Mouse (Mus musculus) limb, embryonic 10.5 days (tissue): ENCODE results near the gene Ptx4. TPM values are rescaled to one million over a fixed set of nuclear protein-coding genes. Genes with fewer than 3 reads are reported as not detected.

Source experiments
- DNase-seq: peaks from one replicate; pipeline ENCODE4 v3.0.0-alpha.2; 2017; ENCODE audit warnings: low spot score
- H3K27ac ChIP-seq: fragments of 300-500 bp; sonication (generic); 2 replicates; pipeline ENCODE4 v1.5.1; 2016; ENCODE audit warnings: mild to moderate bottlenecking
- H3K27me3 ChIP-seq: fragments of 300-500 bp; sonication (generic); 2 replicates; pipeline ENCODE4 v1.6.1; 2016; ENCODE audit warnings: low read depth, mild to moderate bottlenecking; ENCODE audit not compliant: poor library complexity, severe bottlenecking
- H3K36me3 ChIP-seq: fragments of 300-500 bp; sonication (generic); 2 replicates; pipeline ENCODE4 v1.6.1; 2016; ENCODE audit warnings: mild to moderate bottlenecking, moderate library complexity
- H3K4me1 ChIP-seq: fragments of 300-500 bp; sonication (generic); 2 replicates; pipeline ENCODE4 v1.6.1; 2016
- H3K4me3 ChIP-seq: fragments of 300-500 bp; sonication (generic); 2 replicates; pipeline ENCODE4 v1.5.1; 2016; ENCODE audit warnings: mild to moderate bottlenecking, moderate library complexity
- H3K9me3 ChIP-seq: fragments of 300-500 bp; sonication (generic); replicated peaks from 2 replicates; pipeline ENCODE4 v1.6.1; 2016; ENCODE audit warnings: mild to moderate bottlenecking
- WGBS: fragments of 180-500 bp; shearing (Covaris S2); methylation state at CpG from one replicate; pipeline ENCODE4 v1.1.7; 2016; 5-methylcytosine and 5-hydroxymethylcytosine counted together
- polyA plus RNA-seq: library from polyadenylated mRNA; unstranded; fragments of >200 nt; fragmentation: Nextera tagmentation; extraction: Ambion mirVana; gene quantifications from 2 replicates; pipeline ENCODE4 v1.2.1, GENCODE M21; 2016

Gene Ptx4
- polyA plus RNA-seq, 1 experiment from 2014 or later, result 0.23 TPM

DNA sequence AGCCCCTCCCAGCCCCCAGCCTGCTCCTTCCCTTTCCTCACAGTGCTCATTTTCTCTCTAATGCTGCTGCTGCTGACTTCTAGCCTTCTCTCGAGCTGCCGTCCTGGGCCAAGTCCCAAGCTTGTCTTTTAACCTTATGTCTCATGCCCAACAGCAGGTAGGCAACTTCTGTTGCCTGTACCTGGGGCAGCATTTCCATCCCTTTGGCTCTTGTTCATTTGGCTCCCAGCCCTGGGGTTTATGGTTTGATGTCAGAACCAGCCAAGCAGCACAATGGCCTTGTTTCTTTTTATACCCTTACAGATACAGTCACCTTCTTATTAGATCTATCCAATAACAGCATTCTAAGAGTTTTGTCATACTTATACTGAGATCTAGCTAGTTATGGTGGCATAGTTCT lies 24.3 kb upstream of the Ptx4 start:
- 98% methylated on average over 2 of the region's 2 CpGs for WGBS
- H3K36me3 ChIP-seq, result peaks cover 75% of the 10 kb centered on the region
- H3K9me3 ChIP-seq, result no peaks in the 10 kb centered on the region
- H3K27ac ChIP-seq, result no peak overlapping the region
- no peaks in the 10 kb centered on the region for H3K4me1 ChIP-seq
- no peak overlapping the region for H3K4me3 ChIP-seq
- no peaks in the 10 kb centered on the region for H3K27me3 ChIP-seq
- no peak for DNase-seq

DNA sequence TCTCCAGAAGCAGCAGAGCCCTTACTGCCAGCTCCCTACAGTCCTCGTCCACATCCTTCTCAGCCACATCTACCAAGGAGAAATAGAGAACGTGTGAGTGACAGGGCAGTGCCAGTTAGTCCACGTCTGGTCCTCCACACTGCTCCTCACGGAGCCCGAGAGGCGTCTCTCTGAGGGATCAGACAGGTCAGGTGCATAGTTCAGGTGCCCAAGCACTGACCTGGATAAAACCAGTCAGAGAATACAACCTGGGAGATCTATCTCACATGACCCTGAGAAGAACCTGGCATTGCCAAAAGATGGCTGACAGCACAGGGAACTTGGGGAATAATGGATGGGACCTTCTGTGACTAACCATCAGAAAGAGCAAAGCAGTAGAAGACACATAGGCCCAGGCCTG lies 20.5 kb upstream of the Ptx4 start:
- Histone ChIP-seq H3K9me3 (no peaks in the 10 kb centered on the region), H3K4me3 (no peak overlapping the region), H3K27ac (no peak overlapping the region), H3K36me3 (peaks cover 84% of the 10 kb centered on the region), H3K27me3 (no peaks in the 10 kb centered on the region), H3K4me1 (no peaks in the 10 kb centered on the region)
- 94% methylated on average over 6 of the region's 6 CpGs for WGBS
- DNase-seq, result no peak

DNA sequence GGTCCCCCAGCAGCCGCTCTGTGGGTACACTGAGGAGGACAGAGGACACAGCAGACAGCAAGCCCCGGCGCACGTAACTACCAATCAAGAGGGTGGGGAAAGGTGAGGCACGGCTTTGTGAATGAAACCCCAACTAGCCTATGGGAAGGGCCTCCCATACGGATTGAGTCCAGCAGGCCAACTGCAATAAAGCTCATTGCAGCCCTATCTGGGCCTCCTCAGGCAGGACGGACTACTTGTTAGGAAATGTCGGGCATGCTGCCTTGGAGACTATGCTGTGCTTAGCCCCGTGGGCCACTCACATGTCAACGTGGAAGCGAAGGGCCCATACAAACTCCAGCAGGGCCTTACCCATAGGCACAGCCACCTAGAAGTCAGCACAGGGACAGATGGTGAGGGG lies 19.2 kb upstream of the Ptx4 start:
- H3K27ac ChIP-seq, result no peak overlapping the region
- H3K4me3 ChIP-seq, result no peak overlapping the region
- WGBS, result 94% methylated on average over 11 of the region's 11 CpGs
- no peak for DNase-seq
- H3K9me3 ChIP-seq, result no peaks in the 10 kb centered on the region
- peaks cover 94% of the 10 kb centered on the region for H3K36me3 ChIP-seq
- no peaks in the 10 kb centered on the region for H3K27me3 ChIP-seq
- no peaks in the 10 kb centered on the region for H3K4me1 ChIP-seq

DNA sequence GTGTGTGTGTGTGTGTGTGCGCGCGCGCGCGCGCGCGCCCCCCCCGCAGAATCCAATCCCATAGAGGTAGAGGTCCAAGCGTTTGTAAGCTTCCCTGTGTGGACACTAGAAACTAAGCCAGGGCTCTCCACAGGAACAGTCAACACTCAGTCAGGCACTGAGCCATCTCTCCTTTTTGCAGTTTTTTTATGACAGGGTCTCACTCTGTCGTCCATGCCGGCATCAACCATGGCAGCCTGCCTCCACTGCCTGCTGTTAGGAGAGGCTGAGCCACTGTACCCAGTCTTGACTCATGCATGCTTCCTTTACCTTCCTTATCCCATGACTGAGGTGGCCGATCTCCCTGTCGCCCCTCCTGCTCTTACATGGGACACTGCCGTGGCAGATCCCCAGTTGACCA lies 12.8 kb upstream of the Ptx4 start:
- no peaks in the 10 kb centered on the region for H3K9me3 ChIP-seq
- no peaks in the 10 kb centered on the region for H3K27me3 ChIP-seq
- H3K27ac ChIP-seq, result no peak overlapping the region
- no peaks in the 10 kb centered on the region; the same call in 1 of the 2 replicates for H3K4me1 ChIP-seq
- H3K4me3 ChIP-seq, result no peak overlapping the region
- H3K36me3 ChIP-seq, result peaks cover 100% of the 10 kb centered on the region
- no peak for DNase-seq
- 95% methylated on average over 7 of the region's 16 CpGs for WGBS

DNA sequence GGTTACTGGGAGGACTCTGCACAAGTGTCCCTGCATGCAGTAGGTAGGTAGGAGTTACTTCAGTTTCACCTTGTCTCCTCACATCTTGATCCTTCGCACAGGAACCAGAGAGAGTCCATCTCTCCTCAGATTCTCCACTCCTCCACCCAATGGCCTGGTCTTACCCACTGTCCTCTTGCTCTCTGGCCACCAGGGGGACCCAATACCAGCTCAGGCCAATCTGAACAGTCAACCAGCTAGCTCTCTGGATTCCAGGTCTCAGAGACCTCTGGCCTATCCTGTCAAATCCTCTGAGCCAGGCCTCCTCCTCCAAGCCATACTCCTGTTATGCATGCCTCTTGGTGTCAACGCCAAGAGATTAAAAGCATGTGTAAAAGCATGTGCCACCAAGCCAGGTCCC lies 11.0 kb upstream of the Ptx4 start:
- DNase-seq, result peak; percentile 46
- H3K9me3 ChIP-seq, result no peaks in the 10 kb centered on the region

DNA sequence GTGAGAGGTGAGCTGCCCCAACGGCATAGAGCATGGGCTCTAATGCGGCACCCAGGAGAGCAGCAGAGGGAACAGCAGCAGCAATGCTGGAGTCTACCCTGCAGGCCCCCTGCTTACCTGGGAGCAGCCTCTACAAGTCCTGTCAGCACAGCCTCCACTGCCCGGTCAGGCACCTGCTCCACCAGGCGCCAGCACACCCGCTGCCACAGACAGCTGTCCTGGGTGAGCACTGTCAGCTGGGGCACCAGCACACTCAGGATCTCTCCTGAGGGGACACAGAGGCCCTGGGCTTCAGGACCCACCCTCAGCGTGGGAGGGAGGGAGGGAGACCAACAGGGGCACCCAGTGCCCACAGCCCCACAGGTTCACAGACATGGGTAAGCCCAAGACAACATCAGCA lies 10.0 kb upstream of the Ptx4 start:
- no peak for DNase-seq
- Histone ChIP-seq H3K27me3 (no peaks in the 10 kb centered on the region), H3K36me3 (peaks cover 88% of the 10 kb centered on the region), H3K4me1 (peaks cover 9% of the 10 kb centered on the region), H3K27ac (no peak overlapping the region), H3K4me3 (no peak overlapping the region), H3K9me3 (no peaks in the 10 kb centered on the region)
- 93% methylated on average over 6 of the region's 6 CpGs for WGBS

More for the DNA sequence above, 11.0 kb upstream of the Ptx4 start:
- peaks cover 1% of the 10 kb centered on the region for H3K4me1 ChIP-seq
- H3K4me3 ChIP-seq, result no peak overlapping the region
- WGBS, result 80% methylated on average over 2 of the region's 2 CpGs
- H3K27ac ChIP-seq, result no peak overlapping the region
- H3K27me3 ChIP-seq, result no peaks in the 10 kb centered on the region
- peaks cover 98% of the 10 kb centered on the region for H3K36me3 ChIP-seq

DNA sequence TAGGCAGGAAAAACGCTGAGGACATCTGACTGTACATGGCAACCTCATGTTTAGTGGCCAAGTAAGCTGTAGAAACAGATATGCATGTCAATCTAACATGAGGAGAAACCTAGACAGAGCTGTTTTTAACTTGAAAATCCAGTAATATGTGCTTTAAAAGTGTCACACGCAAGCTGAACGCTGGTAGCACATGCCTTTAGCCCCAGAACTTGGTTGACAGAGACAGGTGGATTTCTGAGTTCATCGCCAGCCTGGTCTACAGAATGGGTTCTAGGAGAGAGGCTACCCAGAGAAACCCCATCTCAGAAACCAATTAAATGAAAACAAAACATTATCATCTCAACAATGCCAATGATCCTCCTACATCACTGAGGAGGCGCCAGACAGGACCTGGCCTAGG lies 9.3 kb upstream of the Ptx4 start:
- peaks cover 13% of the 10 kb centered on the region for H3K4me1 ChIP-seq
- H3K4me3 ChIP-seq, result no peak overlapping the region
- H3K27me3 ChIP-seq, result no peaks in the 10 kb centered on the region
- H3K9me3 ChIP-seq, result no peaks in the 10 kb centered on the region
- H3K36me3 ChIP-seq, result peaks cover 81% of the 10 kb centered on the region
- no peak overlapping the region for H3K27ac ChIP-seq
- 95% methylated on average over 5 of the region's 5 CpGs for WGBS
- no peak for DNase-seq

DNA sequence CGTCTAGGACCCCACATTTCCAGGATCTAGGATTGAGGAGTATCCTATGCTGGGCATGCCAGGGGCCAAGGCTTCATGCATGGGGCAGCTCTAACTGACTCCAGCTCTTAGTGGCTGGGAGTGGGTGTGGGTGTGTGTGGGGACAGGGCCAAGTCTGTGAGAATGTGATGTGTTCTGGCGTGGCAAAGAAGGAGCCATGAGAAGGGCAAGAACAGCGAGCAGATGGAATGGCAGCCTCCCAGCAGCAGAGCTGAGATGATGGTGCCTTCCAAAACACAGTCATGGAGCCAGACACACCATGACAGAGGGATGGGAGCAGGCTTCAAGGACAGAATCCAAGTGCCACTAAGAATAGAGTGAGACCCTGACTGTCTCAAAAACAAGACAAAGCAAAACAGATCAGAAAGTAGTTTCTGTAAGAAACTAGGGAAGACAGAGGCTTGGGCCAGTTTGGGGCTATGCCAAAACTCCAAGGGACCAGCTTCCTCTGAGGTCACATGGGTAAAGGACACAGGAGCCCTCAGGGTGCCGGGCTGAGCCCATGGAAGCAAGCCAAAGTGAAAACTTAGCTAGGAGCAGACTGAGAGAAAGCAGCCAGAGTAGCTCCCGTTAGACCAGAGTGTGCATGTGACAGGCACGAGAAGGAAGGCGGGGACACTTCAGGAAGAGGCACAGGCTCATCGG lies 8.7 kb upstream of the Ptx4 start:
- H3K27ac ChIP-seq, result no peak overlapping the region
- peaks cover 75% of the 10 kb centered on the region for H3K36me3 ChIP-seq
- peaks cover 16% of the 10 kb centered on the region for H3K4me1 ChIP-seq
- H3K4me3 ChIP-seq, result no peak overlapping the region
- 87% methylated on average over 8 of the region's 8 CpGs for WGBS
- no peaks in the 10 kb centered on the region for H3K9me3 ChIP-seq
- no peaks in the 10 kb centered on the region for H3K27me3 ChIP-seq
- no peak for DNase-seq

DNA sequence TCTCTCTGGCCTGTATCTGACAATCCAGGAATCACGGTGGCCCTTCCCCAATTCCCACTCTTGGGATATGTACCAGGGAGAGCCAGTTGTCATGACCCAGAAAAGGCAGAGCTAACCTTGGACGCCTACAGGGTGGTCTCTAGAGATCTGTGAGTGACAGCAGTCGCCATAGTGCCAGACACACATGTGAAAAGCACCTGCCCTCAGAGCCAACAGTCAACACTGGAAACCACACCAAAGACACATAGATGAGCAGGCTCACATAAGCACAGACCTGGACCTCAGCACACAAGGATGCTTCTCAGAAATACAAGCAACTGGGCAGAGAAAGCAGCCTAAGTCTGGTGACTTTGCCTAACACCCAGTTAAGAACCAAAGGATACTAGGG lies 8.1 kb upstream of the Ptx4 start:
- Histone ChIP-seq H3K9me3 (no peaks in the 10 kb centered on the region), H3K27me3 (no peaks in the 10 kb centered on the region), H3K4me3 (no peak overlapping the region), H3K36me3 (peaks cover 69% of the 10 kb centered on the region), H3K27ac (no peak overlapping the region), H3K4me1 (peaks cover 16% of the 10 kb centered on the region)
- DNase-seq, result no peak
- 89% methylated on average over 3 of the region's 3 CpGs for WGBS

DNA sequence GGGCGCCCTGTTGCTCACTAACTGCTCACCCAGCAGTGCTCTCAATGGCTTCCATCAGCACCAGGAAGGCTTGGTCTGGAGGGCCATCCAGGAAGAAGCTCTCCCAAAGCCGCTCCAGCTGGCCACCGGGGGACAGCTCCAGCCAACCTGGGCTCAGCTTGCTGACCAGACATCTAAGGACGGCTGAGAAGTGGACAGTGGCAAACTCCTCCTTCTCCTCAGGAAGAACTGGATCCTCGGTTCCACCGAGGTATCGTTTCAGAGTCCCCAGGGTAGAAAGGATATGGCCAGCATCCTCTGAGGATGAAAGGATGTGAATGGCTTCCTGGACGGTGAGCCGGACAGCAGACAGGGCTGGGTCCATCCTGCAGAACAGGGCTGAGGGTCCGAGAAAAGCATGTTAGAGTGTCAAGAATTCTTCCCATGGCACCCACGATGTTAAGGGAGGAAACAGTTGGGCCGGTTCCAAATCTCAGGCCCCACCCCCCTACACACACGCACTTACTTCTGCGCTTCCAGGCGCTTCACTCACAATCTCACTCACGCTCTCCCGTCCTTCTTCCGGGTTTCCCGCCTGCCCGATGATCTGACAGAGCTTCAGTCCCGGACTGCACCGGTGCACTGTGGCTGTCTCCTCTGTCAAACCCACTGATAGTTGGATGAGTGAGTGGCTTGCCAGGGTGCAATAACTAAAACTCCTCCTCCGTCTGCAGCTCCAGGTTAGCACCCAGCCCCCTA lies 5.5 kb upstream of the Ptx4 start:
- Histone ChIP-seq H3K27ac (peak overlapping the region; percentile 94), H3K27me3 (no peaks in the 10 kb centered on the region), H3K36me3 (peaks cover 43% of the 10 kb centered on the region), H3K4me3 (peak overlapping the region; percentile 66), H3K9me3 (no peaks in the 10 kb centered on the region), H3K4me1 (peaks cover 16% of the 10 kb centered on the region)
- WGBS, result 10% methylated on average over 23 of the region's 23 CpGs
- DNase-seq, result peak; percentile 34

DNA sequence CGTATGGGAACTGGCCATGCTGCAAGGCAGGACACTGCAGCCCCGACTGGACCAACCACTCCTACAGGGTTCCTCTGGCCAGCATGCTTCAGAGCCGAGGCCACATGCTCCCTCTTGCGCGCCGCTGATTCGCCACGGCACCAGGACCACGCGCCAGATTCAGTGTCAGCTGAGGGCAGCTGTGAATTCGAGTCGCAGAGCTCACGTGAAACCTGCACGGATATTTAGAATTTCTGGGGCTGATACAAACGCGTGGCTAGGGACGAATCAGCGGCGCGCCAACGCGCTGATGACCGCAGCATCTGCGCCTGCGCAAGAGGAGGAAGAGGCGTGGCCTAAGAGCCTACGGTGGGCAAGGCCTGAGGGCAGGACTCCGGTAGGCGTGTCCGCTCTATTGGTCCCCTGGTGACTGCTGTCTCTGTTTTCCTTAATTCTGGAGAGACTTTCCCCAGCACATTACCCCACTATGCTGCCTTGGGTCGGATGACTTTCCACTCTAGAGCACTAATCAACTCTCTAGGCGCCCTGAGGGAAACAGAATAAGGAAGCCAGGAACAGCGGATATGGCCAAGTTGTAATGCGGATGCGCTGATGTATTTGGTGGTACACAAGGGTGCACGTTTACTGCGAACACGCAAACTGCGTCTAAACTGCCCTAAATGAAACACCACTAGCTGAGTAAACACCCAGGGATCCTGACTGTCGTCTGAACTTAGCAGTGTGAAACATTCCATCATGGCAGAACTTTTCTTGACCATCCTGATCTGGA lies 4.7 kb upstream of the Ptx4 start, which contains the start of gene Telo2:
Telo2 (minus strand) TSS at position 304 of the 769 bp plus-strand sequence.
- peak; percentile 91 for DNase-seq
- Histone ChIP-seq H3K9me3 (no peaks in the 10 kb centered on the region), H3K4me1 (peaks cover 16% of the 10 kb centered on the region), H3K27ac (peak within 1 kb of the TSS; percentile 94), H3K27me3 (no peaks in the 10 kb centered on the region), H3K36me3 (peaks cover 35% of the 10 kb centered on the region), H3K4me3 (peak within 1 kb of the TSS; percentile 66)
- 7% methylated on average over 40 of the region's 40 CpGs for WGBS

DNA sequence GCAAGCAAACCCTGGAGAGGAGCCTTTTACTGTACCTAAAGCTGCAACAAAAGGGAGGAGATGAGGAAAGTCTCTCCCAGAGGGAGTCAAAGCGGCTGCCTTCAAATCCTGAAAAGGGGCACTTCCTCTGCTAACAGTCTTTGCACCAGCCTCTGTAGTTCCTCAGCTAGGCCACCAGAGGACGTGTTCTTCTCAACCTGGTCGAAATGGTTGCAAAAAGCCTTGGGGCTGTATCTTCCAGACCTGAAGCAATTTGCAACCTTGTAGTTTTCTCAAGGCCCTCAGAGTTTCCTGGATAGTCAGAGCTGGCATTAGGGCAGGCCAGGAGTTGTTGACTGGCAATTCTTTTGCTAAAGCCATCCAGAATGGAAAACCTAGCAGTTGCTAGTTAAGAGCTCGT lies 3.3 kb upstream of the Ptx4 start:
- Histone ChIP-seq H3K4me1 (peaks cover 16% of the 10 kb centered on the region), H3K27ac (no peak overlapping the region), H3K9me3 (no peaks in the 10 kb centered on the region), H3K27me3 (no peaks in the 10 kb centered on the region), H3K4me3 (no peak overlapping the region), H3K36me3 (peaks cover 21% of the 10 kb centered on the region)
- WGBS, result 40% methylated on average over 4 of the region's 4 CpGs
- DNase-seq, result no peak

DNA sequence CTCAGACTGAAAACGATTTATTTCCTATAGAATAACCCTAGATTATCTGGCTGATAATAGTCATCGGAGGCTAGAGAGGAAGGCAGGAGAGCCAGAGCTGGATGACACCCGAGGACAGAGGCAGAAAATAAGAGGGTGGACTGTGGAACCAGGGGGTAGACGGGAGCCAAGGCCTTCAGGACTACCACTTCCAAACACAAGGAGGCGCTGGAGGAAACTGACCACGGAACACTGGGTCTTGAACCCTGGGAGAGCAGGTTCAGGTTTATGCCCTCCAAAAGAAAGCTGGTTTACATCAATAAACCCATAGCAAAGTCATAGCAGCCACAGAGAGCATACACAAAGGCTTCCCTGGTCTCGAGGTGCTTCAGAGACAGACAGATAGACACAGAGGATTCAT lies 3.4 kb downstream of the Ptx4 start:
- DNase-seq, result no peak
- Histone ChIP-seq H3K36me3 (no peaks in the 10 kb centered on the region), H3K4me1 (no peaks in the 10 kb centered on the region), H3K4me3 (no peak overlapping the region), H3K9me3 (no peaks in the 10 kb centered on the region), H3K27me3 (peaks cover 5% of the 10 kb centered on the region; the same call in 1 of the 2 replicates), H3K27ac (no peak overlapping the region)
- 32% methylated on average over 7 of the region's 7 CpGs for WGBS
